Mouse (Mus musculus) neural tube, embryonic 13.5 days (tissue): Measurements from ENCODE around the gene Upf3a. TPM values are rescaled to one million over a fixed set of nuclear protein-coding genes. Genes with fewer than 3 reads are reported as not detected.
"Not testable (repeated sequence)": the region's sequence is repeated elsewhere in the genome, so short reads cannot be mapped to it uniquely, and the experiment has no call there.

Source experiments
- ATAC-seq: fragments of 200-750 bp; cut with Nextera tagmentation; 2 replicates; pipeline ENCODE4 v1.8.0; 2017; ENCODE audit warnings: low read depth, mild to moderate bottlenecking, moderate TSS enrichment, moderate library complexity
- H3K27ac ChIP-seq: fragments of 300-500 bp; sonication (generic); replicated peaks from 2 replicates; pipeline ENCODE4 v1.5.1; 2015; ENCODE audit warnings: moderate library complexity, mild to moderate bottlenecking, inconsistent platforms
- H3K27me3 ChIP-seq: fragments of 300-500 bp; sonication (generic); 2 replicates; pipeline ENCODE4 v1.6.1; 2015; ENCODE audit warnings: mild to moderate bottlenecking, inconsistent platforms
- H3K36me3 ChIP-seq: fragments of 300-500 bp; sonication (generic); 2 replicates; pipeline ENCODE4 v1.6.1; 2015; ENCODE audit warnings: mild to moderate bottlenecking, inconsistent platforms
- H3K4me1 ChIP-seq: fragments of 300-500 bp; sonication (generic); replicated peaks from 2 replicates; pipeline ENCODE4 v1.6.1; 2015; ENCODE audit warnings: inconsistent platforms
- H3K4me2 ChIP-seq: fragments of 300-500 bp; sonication (generic); 2 replicates; pipeline ENCODE4 v1.6.1; 2015; ENCODE audit warnings: inconsistent platforms, mild to moderate bottlenecking, moderate library complexity
- H3K4me3 ChIP-seq: fragments of 300-500 bp; sonication (generic); 2 replicates; pipeline ENCODE4 v1.5.1; 2015; ENCODE audit warnings: mild to moderate bottlenecking, inconsistent platforms
- H3K9ac ChIP-seq: fragments of 300-500 bp; sonication (generic); 2 replicates; pipeline ENCODE4 v1.6.1; 2015; ENCODE audit warnings: moderate library complexity, mild to moderate bottlenecking, inconsistent platforms
- H3K9me3 ChIP-seq: fragments of 300-500 bp; sonication (generic); 2 replicates; pipeline ENCODE4 v1.6.1; 2016; ENCODE audit warnings: inconsistent platforms
- whole genome bisulfite sequencing: fragments of 180-500 bp; shearing (Covaris S2); methylation state at CpG from one replicate; pipeline ENCODE4 v1.1.7; 2015; 5-methylcytosine and 5-hydroxymethylcytosine counted together
- polyA plus RNA-seq: library from polyadenylated mRNA; unstranded; fragments of >200 nt; fragmentation: Nextera tagmentation; extraction: Ambion mirVana; gene quantifications from 2 replicates; pipeline ENCODE4 v1.2.1, GENCODE M21; 2015

Upf3a gene
- polyA plus RNA-seq: 42.4 and 46.2 TPM in 2 replicates

DNA sequence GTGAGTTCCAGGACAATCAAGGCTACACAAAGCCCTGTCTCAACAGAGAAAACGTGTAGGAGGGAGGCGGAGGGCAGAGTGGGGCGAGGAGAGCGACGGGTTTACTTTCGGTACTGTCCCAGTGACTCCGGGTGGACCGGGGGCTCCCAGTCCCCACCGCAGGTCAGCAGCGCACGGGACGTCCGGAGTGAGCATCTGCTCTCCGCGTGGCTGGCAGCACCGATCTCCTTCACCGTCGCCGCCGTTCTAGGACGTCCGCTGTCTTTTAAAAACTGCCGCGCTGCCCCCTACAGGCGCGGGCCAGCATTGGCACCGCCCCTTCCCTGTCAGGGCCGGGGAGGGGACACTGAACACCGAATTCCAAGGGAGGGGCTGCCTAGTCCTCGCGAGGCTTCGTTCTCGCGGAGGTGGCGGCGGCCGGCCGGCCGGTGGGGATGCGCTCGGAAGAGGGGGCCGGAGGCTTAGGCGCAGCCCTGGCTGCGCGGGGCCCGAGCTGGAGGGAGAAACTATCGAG is at the start of gene Upf3a:
Gene Upf3a, plus strand, starts transcription at position 366 of the 514 bp plus-strand sequence.
- ATAC-seq: peak; percentile 97
- WGBS: under 1% methylated on average over 47 of the region's 47 CpGs

DNA sequence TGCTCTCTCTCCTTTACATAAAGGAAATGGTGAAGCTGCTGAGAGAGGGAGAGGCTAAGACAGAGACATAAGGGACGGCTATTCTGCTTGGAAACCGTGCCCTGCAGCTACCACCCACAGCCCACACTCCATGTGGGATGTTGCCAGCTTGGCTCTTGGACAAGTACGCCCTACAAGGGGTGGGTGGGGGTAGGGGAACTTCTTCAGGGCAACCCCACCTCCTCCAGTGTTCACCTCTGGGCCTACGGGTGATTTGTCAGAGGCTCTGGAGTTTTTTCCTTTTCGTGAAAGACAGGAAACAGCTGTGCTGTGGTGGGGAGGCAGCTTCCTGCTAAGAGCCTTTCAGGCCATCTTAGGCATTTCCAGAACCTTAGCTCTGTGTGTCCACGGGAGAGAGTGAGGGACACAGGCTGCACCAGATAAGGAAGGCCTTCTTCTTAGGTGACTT is 45.1 kb upstream of the Upf3a start:
- H3K27me3 ChIP-seq: no peaks in the 10 kb centered on the region
- ATAC-seq: no peak
- no peaks in the 10 kb centered on the region for H3K9me3 ChIP-seq
- H3K4me2 ChIP-seq: no peak overlapping the region
- no peak overlapping the region for H3K4me3 ChIP-seq
- H3K4me1 ChIP-seq: no peaks in the 10 kb centered on the region
- WGBS: 53% methylated on average over 6 of the region's 6 CpGs
- no peaks in the 10 kb centered on the region for H3K36me3 ChIP-seq
- 0 out of 2 replicates have a peak overlapping the region, but pooled peaks have one; percentile 9 for H3K27ac ChIP-seq
- H3K9ac ChIP-seq: no peak overlapping the region

More for the DNA sequence above, at the start of gene Upf3a:
- Histone ChIP-seq H3K4me2 (peak within 1 kb of the TSS; percentile 84), H3K27me3 (no peaks in the 10 kb centered on the region), H3K9ac (peak within 1 kb of the TSS; percentile 92), H3K4me1 (peaks cover 22% of the 10 kb centered on the region), H3K4me3 (peak within 1 kb of the TSS; percentile 68), H3K27ac (peak within 1 kb of the TSS; percentile 99), H3K9me3 (no peaks in the 10 kb centered on the region), H3K36me3 (peaks cover 52% of the 10 kb centered on the region)

DNA sequence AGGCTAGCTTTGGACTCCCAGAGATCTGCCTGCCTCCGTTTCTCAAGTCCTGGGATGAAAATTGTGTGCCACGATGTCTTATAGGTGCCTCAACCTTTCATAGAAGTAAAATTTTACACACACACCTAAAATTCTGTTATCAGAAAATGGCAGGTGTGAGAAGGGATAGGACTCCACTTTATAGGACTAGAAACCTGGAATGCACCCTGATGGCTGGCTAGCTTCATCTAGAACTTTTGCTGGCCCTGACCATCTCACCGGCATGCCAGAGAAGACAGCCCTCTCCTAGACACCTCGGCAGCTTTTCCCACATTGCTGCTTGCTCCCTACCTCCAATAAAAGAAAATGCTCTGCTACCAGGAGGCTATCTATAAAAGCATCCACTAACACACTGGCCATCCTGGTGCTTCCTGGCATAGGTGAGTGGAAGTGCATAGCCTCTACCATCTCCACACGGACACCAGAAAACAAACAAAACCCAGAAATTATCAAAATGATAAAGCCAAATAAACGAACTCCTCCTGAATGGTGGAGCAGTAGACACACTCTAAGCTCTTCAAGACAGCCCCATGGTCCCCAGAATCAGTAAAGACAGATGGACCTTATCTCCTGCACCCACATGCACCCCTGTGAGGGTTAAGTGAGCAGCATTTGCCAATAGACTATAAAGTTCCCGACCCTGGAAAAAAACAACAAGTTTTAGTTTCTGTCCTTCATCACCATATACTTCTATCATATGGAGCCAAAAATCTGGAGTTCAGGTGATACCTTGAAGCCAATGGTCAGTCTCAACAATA is 44.4 kb upstream of the Upf3a start:
- 0 out of 2 replicates have a peak overlapping the region, but pooled peaks have one; percentile 9 for H3K27ac ChIP-seq
- no peaks in the 10 kb centered on the region for H3K4me1 ChIP-seq
- no peak for ATAC-seq
- H3K9me3 ChIP-seq: no peaks in the 10 kb centered on the region
- H3K4me2 ChIP-seq: no peak overlapping the region
- no peak overlapping the region for H3K4me3 ChIP-seq
- 84% methylated on average over 7 of the region's 7 CpGs for WGBS
- H3K27me3 ChIP-seq: no peaks in the 10 kb centered on the region
- H3K36me3 ChIP-seq: no peaks in the 10 kb centered on the region
- H3K9ac ChIP-seq: no peak overlapping the region

DNA sequence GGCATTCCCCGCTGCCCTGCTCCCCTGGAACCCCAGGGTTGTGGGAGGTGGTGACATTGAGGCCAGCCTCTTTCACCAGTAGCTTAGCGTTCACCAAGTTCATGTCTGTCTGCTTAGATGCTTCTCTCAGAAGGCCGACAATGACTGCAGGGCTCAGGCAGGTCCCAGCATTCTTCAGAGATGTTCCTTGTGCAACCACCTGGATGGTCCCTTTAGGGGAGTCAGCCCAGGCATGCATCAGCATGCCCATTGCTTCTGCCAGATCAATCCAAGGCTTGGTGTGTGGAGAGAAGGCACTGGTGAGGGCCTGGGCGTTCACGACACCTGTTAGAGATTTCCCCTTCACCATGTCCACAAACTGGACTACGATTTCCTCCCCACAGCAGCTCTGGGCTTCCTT is 39.2 kb upstream of the Upf3a start:
- H3K9me3 ChIP-seq, H3K36me3 ChIP-seq, H3K9ac ChIP-seq, H3K27ac ChIP-seq, ATAC-seq, H3K4me2 ChIP-seq, H3K27me3 ChIP-seq, H3K4me3 ChIP-seq: not testable (repeated sequence)
- WGBS: 93% methylated on average over 5 of the region's 6 CpGs
- H3K4me1 ChIP-seq: peaks cover 12% of the 10 kb centered on the region

DNA sequence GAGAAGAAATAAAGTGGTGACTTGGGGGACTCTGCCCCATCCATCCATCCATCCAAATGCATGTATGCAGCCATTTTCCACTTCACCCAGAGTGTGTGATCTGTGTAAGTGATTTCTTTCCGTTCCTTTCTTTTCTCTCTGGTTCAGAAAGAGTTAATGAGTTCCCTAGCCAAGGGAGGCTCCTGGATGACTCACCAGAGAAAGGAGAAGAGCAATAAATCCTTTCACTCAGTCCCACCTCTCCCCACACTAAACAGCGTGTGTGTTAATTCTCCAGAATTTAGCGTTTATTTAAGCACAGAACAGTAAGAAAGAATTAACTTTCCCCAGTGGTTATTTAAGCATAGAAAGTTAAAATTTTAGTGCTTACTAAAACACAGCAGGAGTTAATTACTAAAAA is 37.8 kb upstream of the Upf3a start:
- no peaks in the 10 kb centered on the region for H3K27me3 ChIP-seq
- WGBS: 1% methylated on average over 3 of the region's 3 CpGs
- ATAC-seq: peak; percentile 61; the same call in 1 of the 2 replicates

DNA sequence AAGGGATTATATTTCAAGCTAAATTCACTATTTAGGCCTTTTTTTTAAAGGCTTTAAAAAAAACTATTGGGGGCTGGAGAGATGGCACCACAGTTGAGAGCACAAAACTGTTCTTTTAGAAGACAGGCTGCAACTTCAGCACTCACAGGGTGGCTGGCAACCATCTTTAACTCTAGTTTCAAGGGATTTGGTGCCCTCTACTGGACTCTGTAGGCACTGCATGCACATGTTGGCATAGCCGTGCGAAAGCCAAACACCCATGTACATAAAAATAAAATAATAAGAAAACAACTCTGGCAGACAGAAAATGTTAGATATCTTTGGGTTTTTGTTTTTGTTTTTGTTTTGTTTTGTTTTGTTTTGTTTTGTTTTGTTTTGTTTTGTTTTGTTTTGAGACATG is 31.7 kb upstream of the Upf3a start:
- H3K27me3 ChIP-seq: no peaks in the 10 kb centered on the region
- peaks cover 19% of the 10 kb centered on the region for H3K4me1 ChIP-seq
- H3K27ac ChIP-seq: no peak overlapping the region
- no peak overlapping the region for H3K4me2 ChIP-seq
- no peak overlapping the region for H3K9ac ChIP-seq
- no peak for ATAC-seq
- H3K4me3 ChIP-seq: no peak overlapping the region
- H3K9me3 ChIP-seq: no peaks in the 10 kb centered on the region
- WGBS: 25% methylated on average over 2 of the region's 2 CpGs
- no peaks in the 10 kb centered on the region for H3K36me3 ChIP-seq

More for the DNA sequence above, 37.8 kb upstream of the Upf3a start:
- no peak overlapping the region for H3K27ac ChIP-seq
- no peak overlapping the region for H3K4me3 ChIP-seq
- H3K36me3 ChIP-seq: no peaks in the 10 kb centered on the region
- H3K4me2 ChIP-seq: 0 out of 2 replicates have a peak overlapping the region, but pooled peaks have one; percentile 13
- peaks cover 12% of the 10 kb centered on the region for H3K4me1 ChIP-seq
- 0 out of 2 replicates have a peak overlapping the region, but pooled peaks have one; percentile 31 for H3K9ac ChIP-seq
- H3K9me3 ChIP-seq: no peaks in the 10 kb centered on the region

DNA sequence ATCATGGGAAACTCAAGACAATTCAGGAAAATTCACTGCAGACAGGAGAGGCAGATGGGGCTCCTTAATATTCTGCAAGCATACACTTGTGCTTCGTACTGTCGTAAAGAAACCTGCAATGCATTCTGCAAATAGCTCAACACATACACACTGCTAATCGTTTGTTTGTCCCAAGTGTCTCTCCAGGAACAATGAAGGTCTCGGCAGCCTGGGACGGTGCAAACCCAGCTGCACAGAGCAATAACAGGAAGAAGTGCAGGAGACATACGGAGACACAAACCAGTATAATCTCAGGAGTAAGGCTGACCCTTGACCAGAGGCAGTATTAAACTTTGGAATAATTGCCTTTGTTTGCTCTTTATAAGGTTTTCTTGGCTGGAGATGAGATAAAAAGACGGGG is 28.9 kb upstream of the Upf3a start:
- peak overlapping the region; percentile 64; the same call in 1 of the 2 replicates for H3K27ac ChIP-seq
- no peak for ATAC-seq

DNA sequence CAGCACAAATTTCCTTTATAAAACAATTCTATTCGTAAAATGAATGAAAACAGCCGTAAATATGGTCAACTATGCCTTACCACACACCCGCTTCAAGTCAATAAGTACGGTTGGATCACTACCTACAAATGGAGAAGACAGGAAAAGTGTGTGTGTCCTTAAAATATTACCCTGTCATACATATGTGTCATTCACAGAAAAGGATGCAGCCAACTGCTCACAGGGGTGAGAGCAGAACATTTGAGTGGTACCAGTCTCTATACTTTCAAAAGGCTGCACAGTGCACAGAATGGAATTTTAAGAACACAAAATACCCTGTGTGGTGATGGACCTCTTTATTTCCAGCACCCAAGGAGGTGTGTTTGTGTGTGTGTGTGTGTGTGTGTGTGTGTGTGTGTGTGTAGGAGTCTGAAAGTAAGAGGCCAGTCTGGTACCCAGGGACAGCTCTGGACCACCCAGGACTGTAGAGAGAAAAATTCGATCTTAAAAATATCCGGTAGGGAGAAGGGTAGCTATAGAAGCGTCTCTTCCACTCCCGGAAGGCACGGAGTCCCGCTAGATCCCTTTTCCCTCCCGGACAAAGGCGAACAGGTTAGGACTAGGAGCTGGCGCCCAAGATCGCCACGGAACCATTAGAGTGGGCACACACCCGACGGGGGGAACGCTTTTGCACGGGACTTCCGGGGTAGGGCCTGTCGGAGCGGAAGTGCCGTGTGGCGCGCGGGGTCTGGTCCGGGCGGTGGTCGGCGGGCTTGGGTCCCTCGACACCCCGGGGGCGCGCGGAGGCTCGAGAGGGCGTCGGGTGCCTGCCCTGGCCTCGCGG is 28.2 kb upstream of the Upf3a start, which contains the start of gene Cdc16:
Gene Cdc16, plus strand, starts transcription at position 695 of the 823 bp plus-strand sequence.
- H3K27ac ChIP-seq: peak within 1 kb of the TSS; percentile 76
- H3K4me2 ChIP-seq: peak within 1 kb of the TSS; percentile 94
- no peaks in the 10 kb centered on the region for H3K9me3 ChIP-seq
- peak; percentile 93 for ATAC-seq
- peak within 1 kb of the TSS; percentile 98 for H3K4me3 ChIP-seq
- H3K27me3 ChIP-seq: no peaks in the 10 kb centered on the region
- peaks cover 17% of the 10 kb centered on the region for H3K36me3 ChIP-seq
- peaks cover 32% of the 10 kb centered on the region for H3K4me1 ChIP-seq
- WGBS: 9% methylated on average over 38 of the region's 40 CpGs
- H3K9ac ChIP-seq: peak within 1 kb of the TSS; percentile 97

More for the DNA sequence above, 28.9 kb upstream of the Upf3a start:
- H3K4me3 ChIP-seq: peak overlapping the region; percentile 98; the same call in 1 of the 2 replicates
- H3K9me3 ChIP-seq: no peaks in the 10 kb centered on the region
- H3K36me3 ChIP-seq: peaks cover 11% of the 10 kb centered on the region
- H3K4me1 ChIP-seq: peaks cover 32% of the 10 kb centered on the region
- 64% methylated on average over 7 of the region's 7 CpGs for WGBS
- H3K27me3 ChIP-seq: no peaks in the 10 kb centered on the region
- H3K9ac ChIP-seq: peak overlapping the region; percentile 97; the same call in 1 of the 2 replicates
- no peak overlapping the region for H3K4me2 ChIP-seq

DNA sequence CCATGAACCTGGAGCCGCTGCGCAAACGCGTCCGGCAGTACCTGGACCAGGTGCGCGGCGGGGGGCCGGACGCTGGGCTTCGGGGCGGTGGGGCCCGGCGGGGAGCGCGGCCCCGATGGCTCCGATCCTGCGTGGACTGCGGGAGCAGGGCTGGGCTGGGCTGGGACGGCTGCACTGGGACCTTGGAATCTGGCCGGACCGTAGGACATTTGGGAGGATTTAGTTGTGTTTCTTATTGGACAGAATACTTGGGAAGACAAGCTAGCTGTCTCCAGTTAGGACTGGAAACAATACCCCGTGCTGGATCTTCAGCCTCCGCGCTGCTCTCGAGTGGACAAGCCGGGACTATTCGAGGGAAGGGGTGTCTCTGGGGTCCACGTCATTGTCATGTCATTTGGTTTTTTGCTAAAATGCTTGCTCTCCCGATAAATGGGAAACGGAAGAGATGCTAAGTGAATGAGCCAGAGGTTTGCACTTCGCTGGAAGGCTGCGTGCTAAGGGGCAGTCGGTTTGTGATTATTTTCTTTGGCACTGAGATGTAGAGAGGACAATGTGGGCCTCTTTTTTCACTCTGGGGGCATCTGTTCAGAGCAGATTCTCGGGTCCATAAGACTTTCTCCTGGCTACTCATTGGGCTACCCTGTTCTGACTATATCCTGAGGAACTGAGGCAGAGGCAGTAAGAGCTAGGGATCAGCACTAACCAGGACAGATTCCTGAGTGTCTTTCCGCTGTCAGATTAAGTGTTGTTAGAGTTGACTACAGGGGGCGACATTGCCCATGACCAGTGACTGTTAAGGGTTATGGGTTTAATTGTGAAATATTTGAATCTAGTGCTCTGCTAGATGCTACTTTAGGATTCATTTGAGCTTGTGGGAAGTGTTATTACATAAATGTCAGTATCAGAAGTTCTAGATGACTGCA is 27.3 kb upstream of the Upf3a start:
- no peaks in the 10 kb centered on the region for H3K9me3 ChIP-seq
- peak overlapping the region; percentile 76 for H3K27ac ChIP-seq
- peak overlapping the region; percentile 94 for H3K4me2 ChIP-seq
- peak overlapping the region; percentile 98 for H3K4me3 ChIP-seq
- H3K27me3 ChIP-seq: no peaks in the 10 kb centered on the region
- H3K36me3 ChIP-seq: peaks cover 25% of the 10 kb centered on the region
- WGBS: under 1% methylated on average over 38 of the region's 38 CpGs
- ATAC-seq: peak; percentile 76
- H3K4me1 ChIP-seq: peaks cover 32% of the 10 kb centered on the region
- peak overlapping the region; percentile 97 for H3K9ac ChIP-seq

DNA sequence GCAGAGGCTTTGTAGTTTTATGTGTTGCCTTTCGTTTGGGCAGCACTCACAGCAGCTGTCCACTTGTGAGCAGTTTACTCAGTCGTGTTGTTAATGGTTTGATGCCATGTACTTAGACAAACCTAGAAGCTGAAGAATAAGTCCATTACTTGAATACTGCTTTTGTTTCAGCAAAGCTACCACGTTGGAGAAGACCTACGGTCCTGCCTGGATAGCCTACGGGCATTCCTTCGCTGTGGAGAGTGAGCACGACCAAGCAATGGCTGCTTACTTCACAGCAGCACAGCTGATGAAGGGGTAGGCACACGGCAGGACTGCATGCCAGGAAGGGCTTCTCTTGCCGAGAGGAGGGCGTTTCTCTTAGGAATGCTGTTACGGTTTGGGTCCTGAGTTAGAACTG is 16.2 kb upstream of the Upf3a start:
- 86% methylated on average over 11 of the region's 11 CpGs for WGBS
- no peaks in the 10 kb centered on the region for H3K9me3 ChIP-seq
- peaks cover 93% of the 10 kb centered on the region for H3K36me3 ChIP-seq
- no peak for ATAC-seq
- H3K27ac ChIP-seq: no peak overlapping the region
- H3K4me2 ChIP-seq: no peak overlapping the region
- no peak overlapping the region for H3K9ac ChIP-seq
- H3K4me1 ChIP-seq: no peaks in the 10 kb centered on the region
- no peaks in the 10 kb centered on the region for H3K27me3 ChIP-seq
- H3K4me3 ChIP-seq: no peak overlapping the region

DNA sequence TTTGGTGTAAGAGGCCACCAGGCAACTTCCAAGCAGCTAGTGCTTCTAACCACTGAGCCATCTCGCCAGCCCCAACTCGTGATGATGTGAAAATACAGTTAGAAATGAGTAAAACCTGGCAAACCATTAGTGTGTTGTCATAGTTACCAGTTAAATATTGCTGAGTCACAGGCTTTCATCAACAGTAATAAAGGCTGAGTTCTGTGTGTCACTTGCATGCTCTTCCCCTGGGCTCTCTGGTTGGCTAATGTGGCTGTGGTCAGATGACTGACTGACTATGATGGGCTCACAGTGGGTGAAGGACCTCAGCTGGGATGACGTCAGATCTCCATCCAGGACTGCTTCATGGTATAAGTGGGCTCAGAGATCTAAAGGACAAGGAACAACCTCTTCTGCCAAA is 4.9 kb upstream of the Upf3a start:
- Histone ChIP-seq H3K9me3 (no peaks in the 10 kb centered on the region), H3K27ac (no peak overlapping the region), H3K4me2 (no peak overlapping the region), H3K27me3 (no peaks in the 10 kb centered on the region), H3K4me1 (peaks cover 9% of the 10 kb centered on the region), H3K36me3 (peaks cover 64% of the 10 kb centered on the region), H3K9ac (no peak overlapping the region), H3K4me3 (no peak overlapping the region)
- no peak for ATAC-seq
- WGBS: 83% methylated on average over 3 of the region's 3 CpGs
